Mouse (Mus musculus) small intestine, adult 2 months (tissue): ENCODE data around the gene Slc35b1.

Experiments
- CTCF ChIP-seq: fragments of 200-500 bp; IDR thresholded peaks from 2 replicates; pipeline ENCODE4 v1.5.1; 2012; ENCODE audit warnings: low read depth, mild to moderate bottlenecking, control low read depth, inconsistent platforms, low read length, moderate library complexity, mixed read lengths; ENCODE audit not compliant: insufficient replicate concordance, insufficient read length; ENCODE audit errors: extremely low read depth
- POLR2A ChIP-seq: fragments of 200-500 bp; IDR thresholded peaks from 2 replicates; pipeline ENCODE4 v1.6.1; 2012; ENCODE audit warnings: low read depth, mild to moderate bottlenecking, control low read depth, inconsistent platforms, low read length, moderate library complexity

DNA sequence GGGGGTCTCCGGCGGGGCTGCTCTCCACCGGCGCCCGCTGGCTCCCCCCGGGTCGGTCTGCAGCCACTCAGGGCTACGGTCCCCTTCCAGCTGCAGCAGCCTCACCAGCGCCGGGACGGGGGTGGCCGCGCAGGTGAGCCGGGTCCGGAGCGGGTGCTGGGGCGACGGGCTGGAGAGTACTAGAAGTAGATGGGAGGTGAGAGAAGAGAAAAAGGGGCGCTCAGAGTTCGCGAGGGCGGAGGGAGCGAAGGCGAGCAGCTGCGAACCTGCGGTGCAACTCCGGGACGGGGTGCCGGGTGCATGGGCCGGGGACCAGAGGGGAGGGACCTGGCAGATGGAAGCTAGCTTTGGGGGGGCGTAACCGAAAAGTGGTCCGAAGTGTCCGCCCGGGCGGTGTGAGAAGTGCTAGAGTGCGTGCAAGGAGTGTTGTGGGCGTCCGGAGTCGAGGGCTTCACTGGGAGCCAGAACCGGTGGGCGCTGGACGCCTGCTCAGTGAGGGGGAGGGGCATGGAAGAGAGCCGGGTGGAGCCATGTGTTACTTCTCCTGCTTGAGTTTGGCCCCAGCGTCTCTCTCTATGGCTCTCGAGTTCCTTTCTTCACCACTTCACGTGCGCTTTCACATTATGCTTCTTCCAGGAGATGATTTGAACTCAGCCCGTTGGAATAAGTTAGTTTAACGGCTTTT, 47.2 kb upstream of the Slc35b1 start:
- TF ChIP-seq CTCF = no peak
- no peak; the same call in 1 of the 2 replicates for TF ChIP-seq POLR2A
